Mouse (Mus musculus) bone marrow macrophage, adult 2 months (primary cell): ENCODE measurements around the gene Pak1. TPM values are rescaled to one million over a fixed set of nuclear protein-coding genes. Genes with fewer than 3 reads are reported as not detected.

Source experiments
- H3K27ac ChIP-seq: 2 replicates; pipeline ENCODE4 v1.5.1; 2012; ENCODE audit warnings: low read depth, low read length; ENCODE audit not compliant: insufficient read depth
- H3K4me1 ChIP-seq: 2 replicates; pipeline ENCODE4 v1.6.1; 2012; ENCODE audit warnings: low read length; ENCODE audit not compliant: control insufficient read depth, insufficient read depth
- H3K4me3 ChIP-seq: 2 replicates; pipeline ENCODE4 v1.5.1; 2012; ENCODE audit warnings: mild to moderate bottlenecking, low read length, moderate library complexity; ENCODE audit not compliant: insufficient read depth
- CTCF ChIP-seq: IDR thresholded peaks from 2 replicates; pipeline ENCODE4 v1.5.1; 2012; ENCODE audit warnings: low read depth, mild to moderate bottlenecking, low read length, moderate library complexity
- POLR2A ChIP-seq: IDR thresholded peaks from 2 replicates; pipeline ENCODE4 v1.6.1; 2012; ENCODE audit warnings: mild to moderate bottlenecking, low read depth, low read length, borderline replicate concordance
- polyA plus RNA-seq: library from polyadenylated mRNA; stranded (reverse); fragments of >200 nt; gene quantifications from 2 replicates; pipeline ENCODE4 v1.2.4, GENCODE M21; 2012; ENCODE audit not compliant: missing spikeins, insufficient read depth, insufficient read length

The Pak1 gene
- polyA plus RNA-seq, 1 experiment = 92.7 TPM

- peaks cover 6% of the 10 kb centered on the region for H3K4me1 ChIP-seq
- TF ChIP-seq POLR2A = no peak
- no peak for TF ChIP-seq CTCF
- no peak overlapping the region for H3K27ac ChIP-seq
- no peak overlapping the region for H3K4me3 ChIP-seq
These were observed 16.1 kb downstream of the Pak1 start for GRCm38 (mm10) chr7:97804245-97805066.

GRCm38 (mm10) chr7:97805067-97805365 lies 16.7 kb downstream of the Pak1 start:
- TF ChIP-seq CTCF (no peak), POLR2A (no peak)
- peaks cover under 1% of the 10 kb centered on the region for H3K4me1 ChIP-seq

GRCm38 (mm10) chr7:97809307-97809706 lies 21.0 kb downstream of the Pak1 start:
- no peak overlapping the region for H3K27ac ChIP-seq
- no peaks in the 10 kb centered on the region for H3K4me1 ChIP-seq
- H3K4me3 ChIP-seq = no peak overlapping the region
- no peak for TF ChIP-seq CTCF
- TF ChIP-seq POLR2A = no peak

More at GRCm38 (mm10) chr7:97805067-97805365, 16.7 kb downstream of the Pak1 start:
- Histone ChIP-seq H3K4me3 (no peak overlapping the region), H3K27ac (no peak overlapping the region)

GRCm38 (mm10) chr7:97821875-97822274 lies 33.5 kb downstream of the Pak1 start:
- H3K27ac ChIP-seq = no peak overlapping the region
- TF ChIP-seq CTCF (no peak), POLR2A (no peak)
- no peaks in the 10 kb centered on the region; the same call in 1 of the 2 replicates for H3K4me1 ChIP-seq
- no peak overlapping the region for H3K4me3 ChIP-seq

- TF ChIP-seq POLR2A (no peak), CTCF (no peak)
- Histone ChIP-seq H3K27ac (no peak overlapping the region), H3K4me3 (no peak overlapping the region), H3K4me1 (peaks cover 2% of the 10 kb centered on the region; the same call in 1 of the 2 replicates)
These were observed 40.8 kb downstream of the Pak1 start for GRCm38 (mm10) chr7:97829091-97829490.

- no peak overlapping the region for H3K4me3 ChIP-seq
- TF ChIP-seq POLR2A = no peak
- TF ChIP-seq CTCF = no peak
- no peak overlapping the region for H3K27ac ChIP-seq
- H3K4me1 ChIP-seq = peaks cover 2% of the 10 kb centered on the region; the same call in 1 of the 2 replicates
These were observed 42.4 kb downstream of the Pak1 start for GRCm38 (mm10) chr7:97830739-97831138.

- H3K4me1 ChIP-seq = peaks cover 11% of the 10 kb centered on the region
- no peak overlapping the region for H3K27ac ChIP-seq
- no peak overlapping the region for H3K4me3 ChIP-seq
- TF ChIP-seq POLR2A = no peak
- no peak for TF ChIP-seq CTCF
These were observed 44.6 kb downstream of the Pak1 start for GRCm38 (mm10) chr7:97832987-97833386.

GRCm38 (mm10) chr7:97838574-97838973 lies 50.2 kb downstream of the Pak1 start:
- Histone ChIP-seq H3K4me3 (no peak overlapping the region), H3K27ac (no peak overlapping the region), H3K4me1 (peaks cover 18% of the 10 kb centered on the region)
- no peak for TF ChIP-seq CTCF
- TF ChIP-seq POLR2A = no peak

GRCm38 (mm10) chr7:97841311-97841710 lies 53.0 kb downstream of the Pak1 start:
- no peak overlapping the region for H3K4me3 ChIP-seq

GRCm38 (mm10) chr7:97842332-97842731 lies 54.0 kb downstream of the Pak1 start:
- H3K27ac ChIP-seq = no peak overlapping the region

More at GRCm38 (mm10) chr7:97841311-97841710, 53.0 kb downstream of the Pak1 start:
- TF ChIP-seq CTCF (no peak), POLR2A (no peak)
- peaks cover 26% of the 10 kb centered on the region for H3K4me1 ChIP-seq
- no peak overlapping the region for H3K27ac ChIP-seq

More at GRCm38 (mm10) chr7:97842332-97842731, 54.0 kb downstream of the Pak1 start:
- TF ChIP-seq POLR2A (no peak), CTCF (no peak)
- Histone ChIP-seq H3K4me3 (no peak overlapping the region), H3K4me1 (peaks cover 24% of the 10 kb centered on the region)
